Mouse (Mus musculus) small intestine, adult 2 months (tissue): ENCODE results near the gene Ppp2r2d. TPM values are rescaled to one million over a fixed set of nuclear protein-coding genes. Genes with fewer than 3 reads are reported as not detected.

Experiments used
- H3K27ac ChIP-seq: fragments of 200-500 bp; 2 replicates; pipeline ENCODE4 v1.5.1; 2012; ENCODE audit warnings: low read depth, low read length, control low read depth, inconsistent platforms; ENCODE audit not compliant: insufficient read depth
- H3K27me3 ChIP-seq: fragments of 200-500 bp; 2 replicates; pipeline ENCODE4 v1.6.1; 2012; ENCODE audit warnings: mild to moderate bottlenecking, moderate library complexity, low read length, inconsistent platforms; ENCODE audit not compliant: control insufficient read depth, insufficient read depth
- H3K36me3 ChIP-seq: fragments of 200-500 bp; 2 replicates; pipeline ENCODE4 v1.6.1; 2012; ENCODE audit warnings: mild to moderate bottlenecking, low read length, control low read depth, inconsistent platforms; ENCODE audit not compliant: control insufficient read depth, insufficient read depth
- H3K4me1 ChIP-seq: fragments of 200-500 bp; 2 replicates; pipeline ENCODE4 v1.6.1; 2012; ENCODE audit warnings: low read length, inconsistent platforms, mixed read lengths; ENCODE audit not compliant: control insufficient read depth, insufficient read depth, insufficient read length
- H3K4me3 ChIP-seq: fragments of 200-500 bp; 2 replicates; pipeline ENCODE4 v1.5.1; 2012; ENCODE audit warnings: low read depth, mild to moderate bottlenecking, control low read depth, inconsistent platforms, low read length, moderate library complexity
- CTCF ChIP-seq: fragments of 200-500 bp; IDR thresholded peaks from 2 replicates; pipeline ENCODE4 v1.5.1; 2012; ENCODE audit warnings: low read depth, mild to moderate bottlenecking, control low read depth, inconsistent platforms, low read length, moderate library complexity, mixed read lengths; ENCODE audit not compliant: insufficient replicate concordance, insufficient read length; ENCODE audit errors: extremely low read depth
- POLR2A ChIP-seq: fragments of 200-500 bp; IDR thresholded peaks from 2 replicates; pipeline ENCODE4 v1.6.1; 2012; ENCODE audit warnings: low read depth, mild to moderate bottlenecking, control low read depth, inconsistent platforms, low read length, moderate library complexity
- WGBS: fragments of 180-500 bp; shearing (Covaris S2); methylation state at CpG from one replicate; pipeline ENCODE4 v1.1.7; 2018; 5-methylcytosine and 5-hydroxymethylcytosine counted together
- polyA plus RNA-seq: library from polyadenylated mRNA; depleted of rRNA; stranded (reverse); fragments of >200 nt; gene quantifications from 2 replicates; pipeline ENCODE4 v1.2.3, GENCODE M21; 2012

The Ppp2r2d gene
- polyA plus RNA-seq, 1 experiment: 19.4 TPM

DNA sequence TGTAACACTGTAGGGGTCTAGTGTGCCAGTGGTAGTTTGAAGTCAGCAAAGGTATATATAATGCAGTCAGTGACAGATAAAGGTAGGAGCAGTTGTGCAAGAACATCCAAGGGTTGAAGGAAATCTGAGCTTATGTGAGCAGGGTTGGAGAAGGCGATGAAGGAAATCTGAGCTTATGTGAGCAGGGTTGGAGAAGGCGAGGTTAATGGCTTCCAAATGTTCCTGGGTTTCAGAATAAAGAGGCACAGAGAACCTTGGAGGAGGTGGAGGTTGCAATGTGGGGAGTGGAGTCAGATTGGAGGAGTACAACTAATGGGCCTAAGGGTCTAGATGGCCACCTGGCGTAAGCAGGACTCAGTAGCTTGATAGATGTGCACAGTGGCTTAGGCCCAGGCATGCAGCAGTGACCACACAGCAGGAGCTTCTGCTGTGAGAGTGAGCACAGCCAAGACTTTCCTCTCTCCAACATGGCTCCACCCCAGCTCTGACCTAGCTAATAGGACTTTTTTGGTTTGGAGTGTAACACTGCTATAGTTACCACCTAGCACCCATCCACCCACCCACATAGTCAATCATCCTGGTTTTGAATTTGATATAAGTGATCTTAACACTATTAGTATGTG is 18.2 kb downstream of the Ppp2r2d start:
- H3K27ac ChIP-seq: no peak overlapping the region
- WGBS: 91% methylated on average over 3 of the region's 3 CpGs
- 0 out of 2 replicates have a peak, but pooled peaks cover 3% of the 10 kb centered on the region for H3K4me1 ChIP-seq
- H3K4me3 ChIP-seq: no peak overlapping the region
- H3K36me3 ChIP-seq: peaks cover 7% of the 10 kb centered on the region
- H3K27me3 ChIP-seq: no peaks in the 10 kb centered on the region
- TF ChIP-seq CTCF: no peak
- no peak for TF ChIP-seq POLR2A

DNA sequence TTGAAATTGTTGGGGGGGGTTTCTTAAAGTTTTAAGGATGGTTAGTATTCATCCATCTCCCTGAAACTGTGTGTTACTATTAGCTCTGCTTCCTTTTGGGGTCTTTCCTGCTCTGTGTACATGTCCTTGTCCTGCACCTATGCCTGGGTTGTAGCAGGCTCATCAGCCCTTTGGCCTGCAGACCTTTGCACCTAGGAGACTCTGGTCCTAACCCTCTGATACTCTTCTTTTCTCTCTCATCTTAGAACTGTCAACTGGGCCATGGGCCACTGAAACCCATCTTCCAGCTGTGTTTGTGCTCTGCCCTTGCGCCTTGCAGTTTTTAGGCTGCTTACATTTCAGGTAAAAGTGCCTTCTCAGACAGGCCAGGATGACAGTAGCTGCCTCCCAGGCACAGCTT is 18.9 kb downstream of the Ppp2r2d start:
- 89% methylated on average over 1 of the region's 1 CpGs for WGBS
- Histone ChIP-seq H3K4me3 (no peak overlapping the region), H3K27me3 (no peaks in the 10 kb centered on the region), H3K4me1 (0 out of 2 replicates have a peak, but pooled peaks cover 3% of the 10 kb centered on the region), H3K27ac (no peak overlapping the region), H3K36me3 (peaks cover 12% of the 10 kb centered on the region)
- no peak for TF ChIP-seq POLR2A
- no peak for TF ChIP-seq CTCF

DNA sequence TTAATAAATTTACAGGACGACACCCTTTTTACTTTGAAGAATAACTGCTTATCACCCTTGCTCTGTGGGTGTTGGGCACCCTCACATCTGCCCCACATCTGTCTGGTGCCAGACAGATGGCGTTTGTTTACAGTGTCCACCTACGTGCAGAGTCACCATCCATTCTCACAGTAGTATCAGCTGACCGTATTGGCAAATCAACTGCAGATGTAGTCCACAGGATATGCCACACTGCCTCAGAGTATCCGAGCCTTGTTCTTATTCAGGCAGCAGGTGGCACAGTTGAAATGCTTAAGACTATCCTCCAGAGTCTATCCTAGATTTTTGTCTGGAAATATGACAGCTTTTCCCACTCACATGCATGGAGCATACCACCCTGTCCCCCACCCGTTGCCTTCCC is 21.4 kb downstream of the Ppp2r2d start:
- TF ChIP-seq CTCF (no peak), POLR2A (no peak)
- 60% methylated on average over 6 of the region's 6 CpGs for WGBS
- H3K4me3 ChIP-seq: no peak overlapping the region
- peaks cover 4% of the 10 kb centered on the region; the same call in 1 of the 2 replicates for H3K4me1 ChIP-seq
- no peaks in the 10 kb centered on the region for H3K27me3 ChIP-seq
- H3K36me3 ChIP-seq: peaks cover 15% of the 10 kb centered on the region
- no peak overlapping the region for H3K27ac ChIP-seq

DNA sequence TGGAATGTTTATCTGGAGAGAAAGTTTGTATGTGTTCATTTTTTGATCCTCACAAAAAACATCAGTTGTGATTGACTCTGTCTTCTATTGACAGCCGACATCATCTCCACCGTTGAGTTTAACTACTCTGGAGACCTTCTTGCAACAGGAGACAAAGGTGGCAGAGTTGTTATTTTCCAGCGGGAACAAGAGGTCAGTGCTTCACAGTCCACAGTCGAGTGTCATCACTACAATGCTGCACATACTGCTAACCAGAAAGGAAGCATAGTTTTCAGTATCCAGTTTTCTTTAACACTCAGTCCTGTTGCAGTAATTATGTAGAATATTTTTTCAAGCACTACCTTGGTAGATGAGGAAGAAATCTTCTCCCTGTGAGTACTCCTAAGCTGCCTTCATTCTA is 22.4 kb downstream of the Ppp2r2d start:
- Histone ChIP-seq H3K4me3 (no peak overlapping the region), H3K27me3 (no peaks in the 10 kb centered on the region), H3K36me3 (peaks cover 20% of the 10 kb centered on the region), H3K4me1 (peaks cover 9% of the 10 kb centered on the region; the same call in 1 of the 2 replicates), H3K27ac (no peak overlapping the region)
- no peak for TF ChIP-seq POLR2A
- TF ChIP-seq CTCF: no peak
- 89% methylated on average over 4 of the region's 4 CpGs for WGBS

DNA sequence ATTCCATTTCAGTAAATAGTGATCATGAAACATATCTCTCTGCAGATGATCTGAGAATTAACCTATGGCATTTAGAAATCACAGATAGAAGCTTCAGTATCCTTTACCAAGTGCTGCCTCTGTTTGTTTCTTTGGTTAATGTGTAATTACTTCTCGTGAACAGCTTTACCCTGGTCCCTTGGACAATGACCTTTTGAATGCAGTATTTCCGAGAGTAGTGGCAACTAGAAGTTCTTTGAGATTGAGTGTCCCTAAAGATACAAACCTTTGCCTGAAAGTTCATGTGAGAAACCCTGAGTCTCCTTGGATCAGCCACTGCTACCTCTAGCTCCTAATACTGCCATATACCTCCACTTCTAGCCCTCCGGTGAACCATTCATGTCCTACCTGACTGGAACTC is 27.1 kb downstream of the Ppp2r2d start:
- Histone ChIP-seq H3K36me3 (peaks cover 48% of the 10 kb centered on the region), H3K27ac (peak overlapping the region; percentile 26)

DNA sequence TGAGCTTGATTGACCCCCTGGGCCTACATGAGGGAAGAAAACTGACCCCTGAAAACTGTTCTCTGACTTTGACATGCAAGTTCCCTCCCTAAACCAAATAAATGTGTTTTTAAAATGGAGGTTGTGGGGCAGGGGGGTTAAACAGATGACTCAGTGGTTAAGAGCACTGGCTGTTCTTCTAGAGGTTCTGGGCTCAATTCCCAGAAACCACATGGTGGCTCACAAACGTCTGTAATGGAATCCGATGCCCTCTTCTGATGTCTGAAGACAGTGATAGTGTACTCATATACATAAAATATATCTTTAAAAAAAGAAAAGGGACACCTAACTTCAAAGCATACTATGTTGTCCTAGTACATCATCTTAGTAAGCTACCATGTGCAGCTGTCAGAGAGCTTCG is 29.2 kb downstream of the Ppp2r2d start:
- H3K4me1 ChIP-seq: peaks cover 6% of the 10 kb centered on the region; the same call in 1 of the 2 replicates
- peaks cover 50% of the 10 kb centered on the region for H3K36me3 ChIP-seq
- H3K27me3 ChIP-seq: no peaks in the 10 kb centered on the region
- no peak overlapping the region for H3K4me3 ChIP-seq
- no peak for TF ChIP-seq CTCF
- TF ChIP-seq POLR2A: no peak
- 73% methylated on average over 3 of the region's 3 CpGs for WGBS
- H3K27ac ChIP-seq: no peak overlapping the region

More for the DNA sequence above, 27.1 kb downstream of the Ppp2r2d start:
- TF ChIP-seq POLR2A: no peak
- no peak for TF ChIP-seq CTCF
- 58% methylated on average over 3 of the region's 3 CpGs for WGBS
- Histone ChIP-seq H3K27me3 (no peaks in the 10 kb centered on the region), H3K4me1 (peaks cover 6% of the 10 kb centered on the region; the same call in 1 of the 2 replicates), H3K4me3 (no peak overlapping the region)

DNA sequence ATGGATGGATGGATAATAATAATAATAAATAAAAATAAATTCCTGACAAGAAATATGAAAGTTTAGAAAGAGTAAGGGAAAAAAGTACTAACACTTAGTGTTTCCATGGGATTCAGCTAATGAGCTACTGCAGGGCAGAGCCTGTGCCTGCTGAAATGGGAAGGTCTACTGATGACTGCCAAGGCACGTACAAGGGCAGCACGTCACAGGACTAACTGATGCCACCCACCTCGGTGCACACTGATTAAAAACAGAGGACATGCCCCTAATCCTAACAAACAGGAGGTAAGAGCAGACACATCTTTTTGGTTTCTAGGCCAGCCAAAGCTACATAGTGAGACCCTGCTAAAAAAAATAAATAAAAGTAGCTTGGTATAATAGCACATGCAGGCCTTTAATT is 37.8 kb downstream of the Ppp2r2d start:
- TF ChIP-seq CTCF: no peak
- no peak for TF ChIP-seq POLR2A
- Histone ChIP-seq H3K36me3 (peaks cover 40% of the 10 kb centered on the region), H3K4me3 (no peak overlapping the region), H3K4me1 (no peaks in the 10 kb centered on the region), H3K27me3 (no peaks in the 10 kb centered on the region), H3K27ac (no peak overlapping the region)
- WGBS: 89% methylated on average over 3 of the region's 3 CpGs
